Mouse (Mus musculus): ENCODE data around the gene Kat2a.

The Kat2a gene

DNA sequence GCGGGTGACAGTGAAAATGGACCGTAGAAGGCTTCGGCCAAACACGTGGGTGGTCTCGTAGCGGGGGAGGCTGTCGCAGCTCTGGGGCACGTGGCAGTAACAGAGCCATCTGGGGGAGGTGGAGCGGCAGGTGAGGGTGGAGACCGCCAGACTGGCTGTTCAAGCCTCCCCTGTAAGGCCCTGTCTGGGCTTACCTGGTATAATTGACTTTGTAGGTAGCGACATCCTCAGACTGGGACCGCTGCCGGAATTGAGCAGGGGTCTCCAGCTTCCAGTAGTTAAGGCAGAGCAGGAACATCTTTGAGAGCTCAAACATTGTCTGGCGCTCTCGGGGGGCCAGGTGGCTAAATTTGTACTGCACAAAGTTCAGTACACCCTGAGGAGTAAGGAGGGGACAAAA, 1.7 kb downstream of the Kat2a start:
- no peak for DNase-seq (ENCODE audit: low spot score)

DNA sequence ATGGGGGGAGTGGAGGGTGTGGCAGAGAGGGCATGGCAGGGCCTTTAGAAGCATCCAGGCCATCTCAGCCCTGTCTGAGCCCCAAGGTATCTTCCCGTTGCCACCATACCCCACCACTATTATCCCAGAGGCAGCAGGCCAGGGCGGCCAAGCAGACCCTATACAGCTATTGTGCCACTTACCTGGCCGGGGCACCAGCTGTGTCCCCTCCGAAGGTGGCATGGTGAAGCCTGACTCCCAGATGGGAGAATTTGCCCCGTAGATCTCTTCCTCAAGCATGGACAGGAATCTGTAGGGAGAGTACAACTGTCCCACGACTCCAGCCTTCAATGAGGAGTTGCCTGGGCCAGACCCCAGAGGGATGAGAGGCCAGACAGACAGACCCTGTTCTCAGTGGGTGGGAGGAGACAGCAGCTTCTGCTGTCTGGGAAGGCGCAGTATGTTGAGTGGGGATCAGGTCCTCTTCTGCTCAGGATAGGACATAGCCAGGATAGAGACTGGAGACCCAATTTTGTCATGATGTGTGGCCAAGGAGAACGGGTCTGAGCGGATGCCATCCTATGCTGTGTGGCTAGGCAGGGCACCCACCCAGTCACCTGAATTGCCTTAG, 3.0 kb downstream of the Kat2a start:
- DNase-seq (ENCODE audit: low spot score): no peak

DNA sequence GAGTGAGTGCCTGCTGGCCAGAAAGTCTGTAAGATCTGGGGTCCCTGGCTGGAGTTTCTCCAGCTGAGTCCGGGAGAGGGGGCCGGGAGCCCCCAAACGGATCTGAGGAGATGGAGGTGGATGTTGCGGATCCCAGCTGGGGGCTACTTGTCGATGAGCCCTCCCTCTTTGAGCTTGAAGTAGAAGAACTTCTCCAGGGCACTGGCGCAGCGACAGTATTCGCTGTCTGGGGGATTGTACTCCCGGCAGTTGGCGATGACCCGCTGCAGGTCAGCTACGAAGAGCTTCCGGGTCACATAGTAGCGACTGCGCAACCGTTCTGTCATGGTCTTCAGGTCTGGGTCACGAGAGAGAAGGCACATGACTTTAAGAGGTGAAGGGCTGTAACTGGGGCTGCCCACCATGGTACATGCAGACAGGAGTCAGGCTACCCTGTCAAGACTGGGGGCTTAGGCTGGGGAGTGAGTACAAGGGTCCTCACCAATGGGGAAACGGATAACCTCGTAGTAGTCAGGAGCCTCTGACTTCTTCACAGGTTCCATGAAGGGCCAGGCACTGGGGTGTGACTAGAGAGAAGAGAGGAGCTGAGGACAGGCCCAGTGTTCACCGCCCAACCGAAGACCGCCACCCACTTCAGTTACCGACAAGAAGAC, 7.0 kb downstream of the Kat2a start:
- no peak for DNase-seq (ENCODE audit: low spot score)

DNA sequence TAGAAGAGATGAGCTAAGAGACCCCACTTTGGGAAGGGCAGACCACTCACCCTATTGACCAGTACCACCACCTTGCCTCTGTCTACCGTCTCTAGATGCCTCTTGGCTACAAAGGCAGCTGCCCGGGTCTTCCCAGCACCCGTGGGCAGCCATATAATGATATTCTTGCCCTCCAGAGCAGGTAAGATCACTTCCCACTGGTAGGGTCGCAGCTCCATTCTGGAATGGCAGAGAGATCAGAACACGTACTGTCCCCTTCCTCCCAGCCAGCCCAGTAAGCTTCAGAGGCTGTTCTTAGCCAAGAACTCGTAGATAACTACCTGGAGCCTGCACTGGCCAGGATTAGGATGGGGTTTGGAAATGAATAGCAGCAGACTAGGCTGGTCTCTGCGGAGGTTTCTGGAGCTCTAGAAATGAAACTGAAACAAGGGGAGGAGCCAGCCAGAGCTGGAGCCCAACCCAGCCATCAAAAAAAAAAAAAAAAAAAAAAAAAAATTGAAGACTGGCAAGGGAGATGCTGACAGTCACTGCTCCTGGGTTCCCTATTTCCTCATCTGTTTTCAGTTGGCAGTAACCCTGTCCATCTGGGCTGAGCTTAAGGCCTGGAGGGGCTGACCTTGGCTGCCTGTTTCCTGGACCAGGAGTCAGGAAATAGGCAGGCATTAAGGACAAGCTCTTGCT, 8.3 kb downstream of the Kat2a start, which contains the start of gene Dhx58:
TSS of gene Dhx58 (minus strand) at position 421 of the 681 bp plus-strand sequence.
- no peak for DNase-seq (ENCODE audit: low spot score)

DNA sequence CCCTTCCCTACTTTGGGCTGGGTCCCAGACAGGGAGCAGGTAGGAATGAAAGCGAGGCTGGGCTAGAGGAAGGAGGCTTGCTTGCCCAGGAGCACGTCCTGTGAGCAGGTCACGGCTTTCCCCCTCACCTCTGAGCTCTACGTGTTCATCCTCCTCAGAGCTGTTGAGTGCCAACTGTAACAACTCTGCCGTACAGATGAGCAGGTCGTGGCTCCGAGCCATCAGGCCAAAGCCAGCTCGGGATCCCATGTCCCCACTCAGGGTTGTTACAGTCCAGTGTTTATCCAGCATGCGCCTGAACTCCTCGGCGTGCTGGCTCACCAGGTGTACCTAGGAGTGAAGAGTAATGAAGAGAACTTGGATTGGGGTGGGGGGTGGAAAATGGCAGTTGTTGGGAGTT, 8.9 kb downstream of the Kat2a start:
- DNase-seq (ENCODE audit: low spot score): no peak

DNA sequence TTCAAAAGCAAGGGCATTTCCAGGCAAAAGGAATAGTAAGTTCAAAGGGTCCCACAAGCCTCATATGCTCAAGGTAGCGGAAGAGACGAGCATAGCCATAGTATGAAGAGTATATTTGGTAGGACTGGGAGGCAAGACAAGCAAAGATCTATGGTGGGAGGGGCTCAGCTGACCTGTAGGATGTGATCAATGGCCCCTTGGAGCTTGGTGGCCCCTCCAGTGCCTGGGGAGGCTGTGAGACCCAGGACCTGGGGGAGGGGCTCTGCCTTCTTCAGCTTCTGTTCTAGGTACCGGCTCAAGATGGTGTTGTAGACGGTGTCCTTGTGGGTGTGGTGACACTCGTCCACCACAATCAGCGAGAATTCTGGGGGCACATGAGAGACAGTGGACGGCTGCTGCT, 9.4 kb downstream of the Kat2a start:
- no peak for DNase-seq (ENCODE audit: low spot score)

DNA sequence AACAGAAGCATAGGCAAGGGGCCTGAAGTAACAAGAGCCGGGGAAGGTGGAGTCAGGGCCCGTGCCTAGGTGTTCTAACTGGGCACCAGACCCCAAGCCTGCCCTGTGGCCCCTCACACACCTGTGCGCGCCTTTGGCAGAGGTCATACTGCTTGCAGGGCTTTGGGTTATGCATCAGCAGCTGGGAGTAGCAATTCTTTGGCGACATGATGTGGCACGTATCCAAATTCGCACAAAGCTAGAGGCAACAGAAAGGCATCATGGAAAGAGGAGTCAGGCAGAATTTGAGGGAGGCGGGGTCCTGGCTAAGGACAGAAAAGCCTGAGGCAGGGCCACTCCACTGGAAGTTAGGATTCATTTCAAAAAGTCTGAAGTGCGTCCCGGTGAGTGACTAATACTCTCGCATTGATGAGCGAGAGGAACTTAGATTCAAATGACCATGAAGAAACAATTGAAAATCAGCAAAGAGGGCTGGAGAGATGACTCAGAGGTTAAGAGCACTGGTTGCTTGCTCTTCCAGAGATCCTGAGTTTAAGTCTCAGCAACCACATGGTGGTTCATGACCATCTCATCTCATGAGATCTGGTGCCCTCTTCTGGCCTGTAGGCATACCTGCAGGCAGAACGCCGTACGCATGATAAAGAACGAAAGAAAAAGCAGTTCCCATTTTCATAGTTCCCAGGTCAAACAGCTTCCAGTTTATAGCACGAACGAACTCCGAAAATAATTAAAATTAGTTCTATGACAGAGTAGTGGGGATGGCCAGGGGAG, 10.0 kb downstream of the Kat2a start:
- peak; percentile 52 for DNase-seq (ENCODE audit: low spot score)

DNA sequence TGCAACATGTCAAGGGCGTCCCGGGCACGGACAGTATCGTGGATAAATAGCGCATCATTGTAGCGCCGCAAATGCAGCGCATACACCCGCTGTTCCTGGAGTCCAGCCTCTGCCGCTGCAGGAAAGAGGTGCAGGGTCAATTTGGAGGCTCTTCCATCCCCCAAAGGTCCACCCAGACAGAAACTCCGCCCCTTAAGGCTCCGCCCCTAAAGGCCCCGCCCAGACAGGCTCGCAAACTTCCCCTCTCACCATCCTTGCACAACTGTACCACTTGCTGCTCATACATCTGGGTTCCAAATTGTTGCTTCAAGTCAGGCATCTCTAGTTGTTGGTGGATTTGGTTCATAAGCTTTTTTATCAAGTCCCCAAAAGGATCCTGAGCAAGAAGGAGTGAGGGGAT, 11.0 kb downstream of the Kat2a start:
- peak; percentile 50 for DNase-seq (ENCODE audit: low spot score)

DNA sequence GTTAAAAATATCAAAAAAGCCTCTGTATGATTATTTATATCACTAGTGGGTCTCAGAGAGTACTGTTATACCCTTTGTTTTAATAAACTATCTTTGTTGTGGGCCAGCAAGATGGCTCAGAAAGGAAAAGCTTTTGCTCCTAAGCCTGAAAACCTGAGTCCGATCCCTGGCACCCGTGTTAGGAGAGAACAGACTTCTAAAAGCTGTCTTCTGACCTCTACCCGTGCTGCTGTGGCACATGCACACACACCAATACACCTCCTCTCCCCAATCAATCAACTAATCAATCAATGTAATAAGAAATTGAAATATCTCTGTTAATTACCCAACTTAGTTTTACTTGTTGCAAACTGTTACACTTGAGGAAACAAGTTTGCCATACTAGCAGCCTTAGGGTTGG, 11.6 kb downstream of the Kat2a start:
- DNase-seq (ENCODE audit: low spot score): no peak

DNA sequence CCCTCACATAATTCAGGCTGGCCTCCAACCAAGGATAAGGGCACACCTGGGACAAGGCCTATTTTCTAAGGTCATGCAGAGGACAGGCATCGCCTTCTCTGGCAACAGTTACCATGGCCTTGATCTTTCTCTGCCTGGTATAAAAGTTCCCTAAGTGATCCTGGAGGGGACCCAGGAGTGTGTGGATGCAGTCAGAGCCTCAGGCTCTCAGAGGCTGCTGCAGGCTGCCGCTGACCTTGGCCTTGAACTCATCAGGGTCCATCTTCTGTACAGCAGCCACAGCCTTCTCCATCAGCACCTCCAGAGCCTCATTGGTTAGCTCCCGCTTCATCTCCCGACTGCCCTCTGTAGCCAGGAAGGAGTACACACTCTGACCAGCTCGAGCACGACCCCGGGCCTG, 14.3 kb downstream of the Kat2a start:
- no peak for DNase-seq (ENCODE audit: low spot score)

DNA sequence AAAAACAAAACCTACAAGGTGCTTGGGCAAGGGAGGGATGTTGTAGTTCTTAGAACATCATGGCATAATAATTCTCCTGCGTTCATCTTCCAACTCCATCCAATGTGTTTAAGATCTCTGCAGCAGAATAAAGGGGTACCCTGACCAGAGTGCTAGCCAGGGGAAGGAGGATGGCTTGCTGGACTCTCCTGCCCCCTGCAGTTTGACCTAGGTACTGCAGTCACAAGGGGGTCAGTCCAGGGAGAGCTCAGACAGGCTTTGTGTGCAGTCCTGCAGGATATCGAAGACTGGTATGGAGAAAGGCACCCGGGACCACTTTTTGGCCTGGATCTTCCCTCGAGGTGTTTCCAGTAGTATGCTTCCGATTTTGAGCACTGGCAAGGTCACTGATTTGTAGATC, 17.3 kb downstream of the Kat2a start:
- peak; percentile 68 for DNase-seq (ENCODE audit: low spot score)

DNA sequence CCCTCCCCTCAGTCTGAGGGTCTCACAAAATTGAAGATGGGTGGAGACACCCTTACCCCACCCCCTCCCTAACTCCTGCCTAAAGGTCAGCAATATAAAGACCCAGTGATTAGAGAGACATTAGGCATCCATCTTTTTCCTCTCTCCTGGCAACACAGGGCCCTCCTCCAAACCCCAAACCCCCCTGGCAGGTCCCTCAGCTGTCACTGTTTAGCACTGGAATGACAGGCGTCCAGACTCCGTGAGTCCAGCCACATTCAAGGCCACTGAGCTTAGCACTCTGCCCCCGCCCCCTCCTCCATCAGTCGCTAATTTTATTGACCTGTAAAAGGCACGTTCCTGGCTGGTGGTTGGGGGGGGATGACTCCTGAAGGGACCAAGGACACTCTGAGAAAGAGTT, 19.1 kb downstream of the Kat2a start:
- no peak for DNase-seq (ENCODE audit: low spot score)

DNA sequence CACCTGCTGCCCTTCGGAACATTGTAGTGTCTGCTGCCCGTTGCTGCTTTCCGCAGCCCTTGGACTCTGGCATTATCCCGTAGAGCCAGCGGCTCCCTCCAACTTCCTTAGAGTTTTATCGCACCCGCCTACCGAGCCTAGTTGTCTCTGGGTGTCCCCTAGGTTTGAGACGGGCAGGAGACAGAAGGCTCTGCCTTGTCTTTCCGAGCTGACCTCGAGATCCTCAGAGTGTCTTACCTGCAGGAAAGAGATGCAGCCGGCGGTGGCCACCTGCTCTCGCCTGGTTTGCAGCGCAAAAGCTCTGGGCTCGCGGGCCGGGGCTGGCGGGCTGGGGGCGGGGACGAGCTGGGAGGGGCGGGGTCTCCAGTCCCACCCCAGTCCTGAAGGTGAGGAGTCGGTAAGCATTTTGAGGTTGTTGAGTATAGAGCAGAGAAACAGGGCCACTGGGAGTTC, 20.1 kb downstream of the Kat2a start, which contains the start of gene Zfp385c:
TSS of gene Zfp385c (minus strand) at position 292 of the 453 bp plus-strand sequence.
- DNase-seq (ENCODE audit: low spot score): no peak

DNA sequence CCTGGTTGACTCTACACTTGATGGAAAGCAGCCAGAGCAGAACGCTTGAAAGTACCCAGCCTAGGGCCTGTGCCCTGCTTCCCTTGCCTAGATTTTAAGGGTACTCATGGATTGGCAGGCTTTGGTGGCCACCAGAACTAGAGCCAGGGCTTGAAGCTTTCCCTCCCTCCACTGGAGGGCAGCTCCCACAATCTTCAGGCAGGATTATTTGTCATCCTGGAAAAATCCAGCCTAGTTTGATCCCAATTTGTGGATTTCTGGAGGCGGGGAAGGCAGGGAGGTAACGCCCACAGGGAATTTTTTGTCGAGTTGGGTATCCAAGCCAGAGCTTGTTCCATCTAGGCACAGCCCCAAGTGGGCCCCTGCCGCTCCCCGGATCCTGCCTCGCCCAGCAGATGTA, 21.9 kb downstream of the Kat2a start:
- no peak for DNase-seq (ENCODE audit: low spot score)

DNA sequence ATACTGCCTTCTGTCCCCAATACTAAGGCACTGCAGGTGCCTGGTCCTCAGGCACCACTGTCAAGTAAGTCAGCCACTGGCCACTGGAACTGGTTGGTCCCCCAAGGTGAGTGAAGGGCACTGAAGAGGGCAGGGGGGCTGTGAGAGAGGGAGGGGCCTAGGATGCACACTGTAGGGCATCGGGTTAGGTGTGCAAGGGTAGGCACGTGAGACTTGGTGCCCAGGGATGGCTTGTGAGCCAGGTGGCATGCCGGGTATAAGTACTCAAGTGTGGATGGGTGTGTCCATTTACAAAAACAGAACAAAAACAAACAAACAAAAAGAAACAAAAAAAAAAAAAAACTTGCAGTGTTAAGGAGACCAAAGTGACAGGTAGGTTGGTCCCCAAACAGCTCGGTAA, 23.8 kb downstream of the Kat2a start:
- no peak for DNase-seq (ENCODE audit: low spot score)

DNA sequence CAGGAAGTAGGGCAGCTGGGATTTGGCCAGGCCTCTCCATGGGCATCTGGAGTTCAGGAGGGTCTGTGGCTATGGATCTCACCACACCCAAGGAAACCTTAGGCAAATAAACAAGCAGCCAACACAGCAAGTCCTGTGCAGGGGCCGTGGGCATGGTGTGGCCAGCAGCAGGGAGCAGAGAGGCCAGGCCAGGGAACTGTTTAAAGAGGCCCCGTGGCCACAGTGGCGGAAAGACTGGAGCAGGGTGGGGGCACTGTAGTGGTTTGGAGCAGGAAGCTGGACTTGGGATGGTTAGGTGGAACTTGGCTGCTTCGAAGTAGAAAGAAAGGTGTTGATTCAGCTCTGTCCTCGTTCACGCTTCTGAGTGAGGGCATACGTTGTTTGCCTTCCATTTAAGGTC, 25.0 kb downstream of the Kat2a start:
- no peak for DNase-seq (ENCODE audit: low spot score)

DNA sequence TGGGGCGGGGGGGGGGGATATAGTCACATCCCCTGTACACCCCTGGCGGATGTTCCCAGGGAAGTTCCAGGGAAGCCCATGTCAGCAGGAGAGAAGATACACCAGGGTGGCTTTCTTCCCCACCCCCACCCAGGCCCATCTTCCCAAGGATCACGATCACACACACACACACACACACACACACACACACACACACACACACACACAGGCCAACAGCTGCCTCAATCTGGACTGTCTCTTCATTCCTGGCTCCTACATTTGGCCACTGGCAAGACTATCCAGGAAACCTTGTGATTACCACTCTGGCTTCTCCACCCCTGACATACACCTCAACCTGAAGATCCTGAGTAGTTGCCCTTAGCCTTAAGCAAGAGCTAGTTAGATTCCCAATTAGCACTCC, 26.9 kb downstream of the Kat2a start:
- no peak for DNase-seq (ENCODE audit: low spot score)

DNA sequence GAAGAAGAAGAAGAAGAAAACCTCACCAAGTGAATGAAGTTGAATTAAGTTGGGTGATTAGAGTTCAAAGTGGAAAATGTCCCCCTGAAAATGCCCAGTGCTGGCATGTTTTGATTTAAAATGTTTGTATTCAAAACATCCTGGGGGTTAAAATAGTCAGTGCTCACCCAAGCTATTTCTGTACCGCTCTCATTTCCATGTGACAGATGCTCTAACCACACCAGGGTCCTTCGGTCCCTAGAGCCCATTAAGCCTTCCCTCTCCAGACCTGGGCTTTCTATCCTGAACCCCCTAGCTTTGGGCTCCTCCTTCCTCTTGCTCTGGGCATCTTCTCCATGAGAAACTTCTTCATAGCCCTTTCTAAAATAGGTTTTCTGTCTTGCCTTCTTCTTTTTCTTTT, 28.2 kb downstream of the Kat2a start:
- no peak for DNase-seq (ENCODE audit: low spot score)

DNA sequence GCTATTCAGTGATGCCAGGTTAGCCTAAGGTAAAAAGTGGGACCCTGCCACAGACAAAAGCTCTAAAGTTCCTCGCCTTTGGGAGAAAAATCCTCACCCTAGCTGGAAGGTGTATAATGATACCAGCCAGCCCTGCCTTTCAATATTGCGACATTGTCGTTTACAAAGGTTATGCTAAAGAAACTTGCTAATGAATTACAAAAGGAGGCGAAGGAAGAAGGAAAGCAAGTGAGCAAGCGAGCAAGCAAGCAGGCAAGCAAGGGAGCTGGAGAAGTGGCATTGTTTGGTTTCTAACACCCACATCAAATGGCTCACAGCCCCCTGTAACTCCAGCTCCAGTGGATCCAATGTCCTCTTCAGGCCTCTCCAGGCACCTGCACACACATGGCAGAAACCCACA, 29.7 kb downstream of the Kat2a start:
- DNase-seq (ENCODE audit: low spot score): no peak

DNA sequence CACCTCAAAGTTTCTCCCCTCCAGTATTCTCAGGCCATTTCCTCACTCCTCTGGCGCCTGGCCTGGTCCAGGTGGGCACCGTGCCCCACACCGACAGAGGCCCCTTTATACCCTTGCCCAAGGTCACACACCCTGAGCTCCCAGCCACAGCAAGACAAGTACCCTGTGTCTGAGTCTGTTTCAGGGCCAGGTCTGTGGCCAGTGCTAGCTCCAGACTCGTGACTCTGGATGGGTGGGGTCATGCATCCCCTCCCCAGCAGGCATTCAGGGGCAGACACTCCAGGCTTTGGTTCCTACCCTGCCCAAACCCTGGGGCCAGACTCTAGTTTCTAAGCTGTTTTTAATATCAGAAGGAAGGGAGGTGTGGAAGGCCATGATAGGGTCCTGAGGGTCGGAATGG, 30.4 kb downstream of the Kat2a start:
- no peak for DNase-seq (ENCODE audit: low spot score)

DNA sequence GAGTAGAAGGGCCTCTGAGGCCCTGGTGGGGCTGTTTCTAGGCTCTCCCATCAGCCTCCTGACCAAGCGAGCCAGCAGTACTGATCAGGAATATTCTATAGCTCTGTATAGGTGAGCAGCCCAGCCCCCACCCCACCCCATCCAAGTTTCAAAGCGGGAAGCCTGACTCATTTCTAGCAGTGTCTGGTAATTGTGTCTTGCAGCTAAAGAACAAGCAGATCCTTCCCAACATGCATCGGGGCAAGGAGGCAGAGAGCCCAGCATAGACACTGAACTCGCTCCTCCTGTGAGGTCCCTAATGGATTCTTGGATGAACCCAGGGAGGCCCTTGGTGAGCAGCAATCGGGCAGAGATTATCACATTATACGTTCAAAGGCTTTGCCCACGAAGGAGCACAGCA, 34.5 kb downstream of the Kat2a start:
- no peak for DNase-seq (ENCODE audit: low spot score)

DNA sequence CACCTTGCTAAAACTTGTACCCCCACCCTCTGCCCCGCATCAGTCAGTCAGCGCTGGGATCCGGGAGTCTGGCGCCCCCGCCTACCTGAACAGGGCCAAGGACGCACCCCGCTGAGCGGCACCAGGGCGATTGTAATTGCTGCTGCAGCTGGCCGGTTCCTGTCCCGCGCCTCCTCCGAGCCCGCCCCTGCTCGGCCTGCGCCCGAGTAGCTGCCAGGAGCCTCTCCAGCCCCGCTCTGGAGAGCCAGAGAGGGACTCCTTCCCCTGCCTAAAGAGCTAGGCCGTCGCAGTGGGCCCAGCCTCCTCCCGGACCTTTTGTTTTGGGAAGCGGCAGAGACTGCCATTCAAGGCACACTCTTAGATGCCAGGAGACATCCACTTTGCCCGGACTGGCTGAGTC, 39.1 kb downstream of the Kat2a start:
- DNase-seq (ENCODE audit: low spot score): peak; percentile 24

DNA sequence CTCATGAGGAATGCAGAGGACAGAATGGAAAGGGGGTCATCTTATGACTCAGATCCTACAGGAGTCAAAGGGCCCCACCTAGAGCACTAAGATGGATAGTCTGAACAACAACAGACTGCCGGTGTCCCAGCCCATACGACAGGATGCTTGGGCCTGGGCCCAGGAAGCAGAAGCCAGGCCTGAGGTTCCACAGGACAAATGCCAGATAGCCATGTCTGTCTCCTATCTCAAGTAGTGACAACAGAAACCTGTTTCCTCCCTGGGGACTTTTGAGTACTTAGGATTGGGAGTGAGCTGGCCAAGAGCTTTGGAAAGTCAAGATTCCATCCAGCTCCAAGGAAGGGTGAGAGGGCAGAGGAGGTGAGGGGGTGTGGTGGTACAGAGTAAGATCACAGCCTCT, 40.3 kb downstream of the Kat2a start:
- no peak for DNase-seq (ENCODE audit: low spot score)

Measured in urinary bladder, postnatal 25 days (tissue).